Mouse (Mus musculus): Measurements from ENCODE around the gene Zfp423.

DNA sequence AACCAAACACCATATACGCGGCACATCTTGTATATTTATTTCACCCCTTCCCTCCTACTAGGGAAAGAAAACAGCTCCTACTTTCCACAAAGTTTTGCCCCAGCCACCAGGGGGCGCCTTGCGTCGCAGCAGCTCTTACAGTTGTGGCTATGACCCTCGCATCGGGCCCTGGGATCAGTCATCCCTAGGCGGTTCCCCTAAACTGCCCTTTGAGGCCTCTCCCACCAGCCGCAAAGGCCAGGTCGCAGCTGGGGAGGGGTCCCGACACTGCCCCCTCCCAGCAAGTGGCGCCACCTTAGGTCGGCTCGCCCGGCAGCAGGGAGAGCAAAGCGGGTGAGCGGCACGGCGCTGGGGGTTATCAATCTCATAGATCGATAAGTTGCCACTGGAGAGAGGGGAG, 1.7 kb upstream of the Zfp423 start:
- TF ChIP-seq HCFC1 (IDR thresholded peaks at IDR 0.05; ENCODE audit: low read depth, low read length): no peak
- no peak for TF ChIP-seq MAFK (IDR thresholded peaks at IDR 0.05; ENCODE audit: borderline replicate concordance, low read depth, low read length)
- no peak for TF ChIP-seq MEF2A (IDR thresholded peaks at IDR 0.05; ENCODE audit: extremely low read depth, insufficient replicate concordance, low read depth, low read length, poor library complexity, severe bottlenecking)
- no peak for TF ChIP-seq E2F4 (IDR thresholded peaks at IDR 0.05; ENCODE audit: borderline replicate concordance, low read depth, low read length)
- no peak for TF ChIP-seq KAT2A (conservative IDR thresholded peaks at IDR 0.05; ENCODE audit: low read depth, low read length)
- TF ChIP-seq NRF1 (IDR thresholded peaks at IDR 0.05; ENCODE audit: insufficient read depth, low read depth, low read length, poor library complexity, severe bottlenecking): no peak
- no peak for TF ChIP-seq POLR2A (IDR thresholded peaks at IDR 0.05; ENCODE audit: control insufficient read depth in 1 of 2, insufficient read depth in 1 of 2, low read depth in 1 of 2, low read length in 2 of 2, poor library complexity in 1 of 2)
- no peak for TF ChIP-seq MXI1 (IDR thresholded peaks at IDR 0.05; ENCODE audit: low read depth, low read length)
- no peak for TF ChIP-seq POLR2AphosphoS2 (IDR thresholded peaks at IDR 0.05; ENCODE audit: low read length)
- TF ChIP-seq CTCF (IDR thresholded peaks at IDR 0.05 in 2 of 3, conservative IDR thresholded peaks at IDR 0.05 in 1 of 3; ENCODE audit: control insufficient read depth in 1 of 3, insufficient read depth in 1 of 3, low read depth in 2 of 3, low read length in 3 of 3, poor library complexity in 1 of 3, severe bottlenecking in 1 of 3): no peak
- TF ChIP-seq MYC (IDR thresholded peaks at IDR 0.05; ENCODE audit: low read depth, low read length): no peak
- no peak for TF ChIP-seq UBTF (IDR thresholded peaks at IDR 0.05; ENCODE audit: borderline replicate concordance, insufficient read depth, low read depth, low read length)
